Mouse (Mus musculus) olfactory bulb, adult 2 months (tissue): Measurements from ENCODE around the gene Lcn2.

Experiments used
- CTCF ChIP-seq: fragments of 200-500 bp; IDR thresholded peaks from 2 replicates; pipeline ENCODE4 v1.5.1; 2012; ENCODE audit warnings: low read depth, mild to moderate bottlenecking, low read length, moderate library complexity; ENCODE audit not compliant: insufficient read depth
- POLR2A ChIP-seq: fragments of 200-500 bp; IDR thresholded peaks from 2 replicates; pipeline ENCODE4 v1.6.1; 2012; ENCODE audit warnings: mild to moderate bottlenecking, low read depth, low read length, moderate library complexity; ENCODE audit not compliant: insufficient read depth

- TF ChIP-seq CTCF = no peak
- no peak for TF ChIP-seq POLR2A
Observed at GRCm38 (mm10) chr2:32351471-32351961, 36.5 kb downstream of the Lcn2 start.
